Comparison of ENCODE assay signal across 8 mouse cellular contexts in genomic region chr9:63131957-63132602, GRCm38 (mm10). TPM values are rescaled to one million over a fixed set of nuclear protein-coding genes. Genes with fewer than 3 reads are reported as not detected.
DNase-seq lines count a peak whose midpoint lies in the region; ATAC-seq and TF ChIP-seq lines count a peak whose summit lies in the region.

No protein-coding gene starts in this region.

- H3K4me2 ChIP-seq in heart, embryonic 12.5 days: peak overlapping the region; percentile 85
- peak overlapping the region; percentile 63 for H3K4me2 ChIP-seq in kidney, postnatal 0 days (ENCODE audit: low read length)
- peak overlapping the region; percentile 79 for H3K4me2 ChIP-seq in lung, postnatal 0 days (replicated peaks; ENCODE audit: low read depth, low read length)

- peak overlapping the region; percentile 72 for H3K9ac ChIP-seq in heart, embryonic 12.5 days
- peak overlapping the region; percentile 50 for H3K9ac ChIP-seq in kidney, postnatal 0 days (ENCODE audit: low read depth, low read length)
- peak overlapping the region; percentile 59 for H3K9ac ChIP-seq in lung, postnatal 0 days (replicated peaks; ENCODE audit: low read depth)

- H3K4me1 ChIP-seq in erythroblast, embryonic 14.5 days (ENCODE audit: control insufficient read depth): peaks cover 13% of the 10 kb centered on the region
- peaks cover 18% of the 10 kb centered on the region; the same call in 1 of the 2 replicates for H3K4me1 ChIP-seq in heart, embryonic 12.5 days (replicated peaks)
- H3K4me1 ChIP-seq in kidney, postnatal 0 days (replicated peaks; ENCODE audit: insufficient read depth, low read length): 0 out of 2 replicates have a peak, but pooled peaks cover 16% of the 10 kb centered on the region
- H3K4me1 ChIP-seq in lung, postnatal 0 days (ENCODE audit: insufficient read depth, low read depth, low read length): 0 out of 2 replicates have a peak, but pooled peaks cover 2% of the 10 kb centered on the region

- TF ChIP-seq EP300 in lung, postnatal 0 days (IDR thresholded peaks at IDR 0.05): no peak

- no peak for TF ChIP-seq CTCF in kidney, postnatal 0 days (IDR thresholded peaks at IDR 0.05; ENCODE audit: low read depth)
- no peak for TF ChIP-seq CTCF in lung, postnatal 0 days (IDR thresholded peaks at IDR 0.05)

- H3K27ac ChIP-seq in heart, embryonic 12.5 days (ENCODE audit: poor library complexity, severe bottlenecking): peak overlapping the region; percentile 61; the same call in 1 of the 2 replicates
- peak overlapping the region; percentile 82 for H3K27ac ChIP-seq in kidney, postnatal 0 days
- peak overlapping the region; percentile 86 for H3K27ac ChIP-seq in lung, postnatal 0 days (ENCODE audit: low read length)

- peaks cover 64% of the 10 kb centered on the region for H3K27me3 ChIP-seq in erythroblast, embryonic 14.5 days (ENCODE audit: control insufficient read depth)
- H3K27me3 ChIP-seq in heart, embryonic 12.5 days (replicated peaks): peaks cover 51% of the 10 kb centered on the region
- H3K27me3 ChIP-seq in kidney, postnatal 0 days (ENCODE audit: insufficient read depth, low read length): peaks cover 31% of the 10 kb centered on the region
- peaks cover 33% of the 10 kb centered on the region for H3K27me3 ChIP-seq in lung, postnatal 0 days (replicated peaks; ENCODE audit: insufficient read depth, low read length)

- H3K4me3 ChIP-seq in erythroblast, embryonic 14.5 days (replicated peaks): peak overlapping the region; percentile 61
- peak overlapping the region; percentile 58 for H3K4me3 ChIP-seq in heart, embryonic 12.5 days
- H3K4me3 ChIP-seq in kidney, postnatal 0 days (replicated peaks; ENCODE audit: low read depth, low read length): peak overlapping the region; percentile 44
- peak overlapping the region; percentile 58 for H3K4me3 ChIP-seq in lung, postnatal 0 days (ENCODE audit: low read depth, low read length)

- WGBS in heart, embryonic 12.5 days: 2% methylated on average over 28 of the region's 28 CpGs
- WGBS in kidney, postnatal 0 days: 2% methylated on average over 28 of the region's 28 CpGs
- WGBS in lung, postnatal 0 days: 6% methylated on average over 28 of the region's 28 CpGs

- no peaks in the 10 kb centered on the region for H3K9me3 ChIP-seq in erythroblast, embryonic 14.5 days (ENCODE audit: control insufficient read depth, low read length)
- no peaks in the 10 kb centered on the region for H3K9me3 ChIP-seq in heart, embryonic 12.5 days (replicated peaks)
- no peaks in the 10 kb centered on the region for H3K9me3 ChIP-seq in kidney, postnatal 0 days (replicated peaks; ENCODE audit: low read length)
- no peaks in the 10 kb centered on the region for H3K9me3 ChIP-seq in lung, postnatal 0 days (ENCODE audit: low read length)

- no peaks in the 10 kb centered on the region for H3K36me3 ChIP-seq in erythroblast, embryonic 14.5 days (ENCODE audit: control insufficient read depth)
- no peaks in the 10 kb centered on the region for H3K36me3 ChIP-seq in heart, embryonic 12.5 days
- no peaks in the 10 kb centered on the region for H3K36me3 ChIP-seq in kidney, postnatal 0 days (ENCODE audit: insufficient read depth, low read length)
- H3K36me3 ChIP-seq in lung, postnatal 0 days (ENCODE audit: insufficient read depth, low read length): no peaks in the 10 kb centered on the region

- peak; percentile 73 for DNase-seq in ES-CJ7 (ENCODE audit: low read depth, low spot score)
- DNase-seq in cerebellum, postnatal 25 days: peak; percentile 76 to 81
- DNase-seq in kidney, postnatal 0 days (ENCODE audit: low spot score): peak; percentile 52
- peak; percentile 36 for DNase-seq in lung, postnatal 0 days (ENCODE audit: low spot score)
- DNase-seq in ovary, postnatal 36 days (ENCODE audit: low spot score): peak; percentile 50

- ATAC-seq in erythroblast, adult 5-6 weeks (replicated peaks; ENCODE audit: low FRiP score, poor library complexity, severe bottlenecking): no peak
- ATAC-seq in heart, embryonic 12.5 days (ENCODE audit: insufficient number of reproducible peaks, low FRiP score): peak; percentile 16; the same call in 1 of the 2 replicates
- peak; percentile 24 for ATAC-seq in kidney, postnatal 0 days (replicated peaks; ENCODE audit: low FRiP score, low read depth)
- ATAC-seq in lung, postnatal 0 days: peak; percentile 3

RNA-seq across cellular contexts. Expression of gene Skor1, which starts 16.7 kb away (rescaled TPM):
- polyA plus RNA-seq in erythroblast, embryonic 14.5 days (2012): 0.01 TPM in 1 of 2 replicates, not detected in the other
- not detected in 2 replicates for total RNA-seq in erythroblast, adult 5-6 weeks (2015; ENCODE audit: low replicate concordance)
- not detected in 2 replicates for total RNA-seq in erythroblast, adult 5-6 weeks (2017; ENCODE audit: low replicate concordance)
- polyA plus RNA-seq in heart, embryonic 12.5 days (2016; fragmentation: Nextera tagmentation; extraction: Ambion mirVana): not detected in 2 replicates
- polyA plus RNA-seq in kidney, postnatal 0 days (2015; fragmentation: Nextera tagmentation; extraction: Ambion mirVana): not detected in 2 replicates
- polyA plus RNA-seq in lung, postnatal 0 days (2015; fragmentation: Nextera tagmentation; extraction: Ambion mirVana): 0.04 TPM in 1 of 2 replicates, not detected in the other
